Mouse (Mus musculus) lung, adult 2 months (tissue): ENCODE data around the gene Msantd1.

Experiments used
- CTCF ChIP-seq: fragments of 200-500 bp; IDR thresholded peaks from 2 replicates; pipeline ENCODE4 v1.5.1; 2011; ENCODE audit warnings: mild to moderate bottlenecking, low read length, control low read depth; ENCODE audit not compliant: insufficient read depth
- POLR2A ChIP-seq: fragments of 200-500 bp; IDR thresholded peaks from 2 replicates; pipeline ENCODE4 v1.6.1; 2011; ENCODE audit warnings: low read depth, mild to moderate bottlenecking, control low read depth, low read length, borderline replicate concordance; ENCODE audit errors: extremely low read depth

- TF ChIP-seq POLR2A (no peak), CTCF (no peak)
Measured at GRCm38 (mm10) chr5:34881023-34881422, 26.8 kb upstream of the Msantd1 start.
